Mouse (Mus musculus) kidney, embryonic 14.5 days (tissue): ENCODE results near the gene Scrn3. TPM values are rescaled to one million over a fixed set of nuclear protein-coding genes. Genes with fewer than 3 reads are reported as not detected.

Experiments used
- ATAC-seq: fragments of 200-750 bp; cut with Nextera tagmentation; 2 replicates; pipeline ENCODE4 v1.8.0; 2017; ENCODE audit warnings: moderate number of reproducible peaks, mild to moderate bottlenecking, moderate TSS enrichment, moderate library complexity; ENCODE audit not compliant: low FRiP score, low TSS enrichment
- H3K27ac ChIP-seq: fragments of 300-500 bp; sonication (generic); 2 replicates; pipeline ENCODE4 v1.5.1; 2014; ENCODE audit warnings: low read depth, mild to moderate bottlenecking, low read length, moderate library complexity, mixed read lengths
- H3K27me3 ChIP-seq: fragments of 300-500 bp; sonication (generic); 2 replicates; pipeline ENCODE4 v1.6.1; 2014; ENCODE audit warnings: mild to moderate bottlenecking, low read length; ENCODE audit not compliant: control insufficient read depth, insufficient read depth
- H3K36me3 ChIP-seq: fragments of 300-500 bp; sonication (generic); 2 replicates; pipeline ENCODE4 v1.6.1; 2014; ENCODE audit warnings: low read length, mixed read lengths; ENCODE audit not compliant: control insufficient read depth, insufficient read depth
- H3K4me1 ChIP-seq: fragments of 300-500 bp; sonication (generic); 2 replicates; pipeline ENCODE4 v1.6.1; 2014; ENCODE audit warnings: low read length, mixed read lengths; ENCODE audit not compliant: control insufficient read depth, insufficient read depth
- H3K4me2 ChIP-seq: fragments of 300-500 bp; sonication (generic); replicated peaks from 2 replicates; pipeline ENCODE4 v1.6.1; 2014; ENCODE audit warnings: low read depth, mild to moderate bottlenecking, low read length
- H3K4me3 ChIP-seq: fragments of 300-500 bp; sonication (generic); 2 replicates; pipeline ENCODE4 v1.5.1; 2014; ENCODE audit warnings: mild to moderate bottlenecking, low read length
- H3K9ac ChIP-seq: fragments of 300-500 bp; sonication (generic); 2 replicates; pipeline ENCODE4 v1.6.1; 2014; ENCODE audit warnings: low read depth, mild to moderate bottlenecking, low read length, moderate library complexity
- H3K9me3 ChIP-seq: fragments of 300-500 bp; sonication (generic); 2 replicates; pipeline ENCODE4 v1.6.1; 2016; ENCODE audit warnings: low read length; ENCODE audit not compliant: control insufficient read depth
- WGBS: fragments of 180-500 bp; shearing (Covaris S2); extraction: QIAGEN DNeasy Blood & Tissue Kit; methylation state at CpG from one replicate; pipeline ENCODE4 v1.1.7; 2014; 5-methylcytosine and 5-hydroxymethylcytosine counted together
- polyA plus RNA-seq: library from polyadenylated mRNA; unstranded; fragments of >200 nt; fragmentation: Nextera tagmentation; extraction: Ambion mirVana; gene quantifications from 2 replicates; pipeline ENCODE4 v1.2.1, GENCODE M21; 2014

Scrn3 gene
- polyA plus RNA-seq, 1 experiment from 2014 or later, result 14.5 TPM

GRCm38 (mm10) chr2:73380298-73380975 is 68.0 kb downstream of the Scrn3 start:
- Histone ChIP-seq H3K9me3 (no peaks in the 10 kb centered on the region), H3K27ac (peak overlapping the region; percentile 12; the same call in 1 of the 2 replicates), H3K4me2 (no peak overlapping the region), H3K27me3 (no peaks in the 10 kb centered on the region), H3K36me3 (no peaks in the 10 kb centered on the region), H3K4me3 (no peak overlapping the region), H3K4me1 (no peaks in the 10 kb centered on the region; the same call in 1 of the 2 replicates), H3K9ac (no peak overlapping the region)
- no peak for ATAC-seq
- WGBS, result 64% methylated on average over 9 of the region's 9 CpGs

- ATAC-seq, result no peak
- no peak overlapping the region for H3K9ac ChIP-seq
- H3K9me3 ChIP-seq, result no peaks in the 10 kb centered on the region
- WGBS, result 79% methylated on average over 4 of the region's 4 CpGs
- H3K36me3 ChIP-seq, result no peaks in the 10 kb centered on the region
- H3K27ac ChIP-seq, result no peak overlapping the region
- peak overlapping the region; percentile 98 for H3K4me2 ChIP-seq
- H3K4me1 ChIP-seq, result no peaks in the 10 kb centered on the region; the same call in 1 of the 2 replicates
- H3K4me3 ChIP-seq, result peak overlapping the region; percentile 70; the same call in 1 of the 2 replicates
- no peaks in the 10 kb centered on the region for H3K27me3 ChIP-seq
These were observed 72.8 kb downstream of the Scrn3 start for GRCm38 (mm10) chr2:73385172-73385571.

- Histone ChIP-seq H3K27ac (no peak overlapping the region), H3K9me3 (no peaks in the 10 kb centered on the region), H3K4me3 (peak overlapping the region; percentile 70), H3K4me1 (no peaks in the 10 kb centered on the region; the same call in 1 of the 2 replicates), H3K9ac (peak overlapping the region; percentile 66), H3K36me3 (no peaks in the 10 kb centered on the region), H3K4me2 (peak overlapping the region; percentile 98), H3K27me3 (no peaks in the 10 kb centered on the region)
- under 1% methylated on average over 28 of the region's 29 CpGs for WGBS
- peak; percentile 54 for ATAC-seq
These were observed 73.4 kb downstream of the Scrn3 start for GRCm38 (mm10) chr2:73385641-73386355.

- under 1% methylated on average over 37 of the region's 44 CpGs for whole genome bisulfite sequencing
- no peaks in the 10 kb centered on the region for H3K36me3 ChIP-seq
These were observed 74.1 kb downstream of the Scrn3 start, which contains the start of gene Gpr155 for GRCm38 (mm10) chr2:73386356-73387046. Gene Gpr155, minus strand, starts transcription at chr2:73386572.

More at GRCm38 (mm10) chr2:73386356-73387046, 74.1 kb downstream of the Scrn3 start, which contains the start of gene Gpr155:
- peak within 1 kb of the TSS; percentile 57 for H3K27ac ChIP-seq
- peak within 1 kb of the TSS; percentile 70 for H3K4me3 ChIP-seq
- peak within 1 kb of the TSS; percentile 98 for H3K4me2 ChIP-seq
- H3K9ac ChIP-seq, result peak within 1 kb of the TSS; percentile 66
- H3K9me3 ChIP-seq, result no peaks in the 10 kb centered on the region
- peak; percentile 99 for ATAC-seq
- H3K4me1 ChIP-seq, result no peaks in the 10 kb centered on the region; the same call in 1 of the 2 replicates
- H3K27me3 ChIP-seq, result no peaks in the 10 kb centered on the region

Other genes starting within 250 kb of the Scrn3 start
- 96.6 and 96.7 TPM in 2 replicates for gene Ola1, start 93.7 kb upstream of the Scrn3 start, polyA plus RNA-seq
- 0.11 and 0.19 TPM in 2 replicates for gene Sp9, start 40.7 kb upstream of the Scrn3 start, polyA plus RNA-seq
- 24.1 and 31.8 TPM in 2 replicates for gene Cir1, start 100 bp downstream of the Scrn3 start, polyA plus RNA-seq
- 4.9 and 6.9 TPM in 2 replicates for gene Gpr155, start 74.0 kb downstream of the Scrn3 start, polyA plus RNA-seq
- gene Wipf1, start 217.1 kb downstream of the Scrn3 start, polyA plus RNA-seq, result 8.3 and 12.9 TPM in 2 replicates